Mouse (Mus musculus) brain, adult 2 months (tissue): Measurements from ENCODE around the gene Rab5a.
"Not testable (repeated sequence)": the region's sequence is repeated elsewhere in the genome, so short reads cannot be mapped to it uniquely, and the experiment has no call there.

ENCODE experiments used
- DNase-seq: peaks from one replicate; pipeline ENCODE4 v3.0.0; 2011; ENCODE audit warnings: low read depth, low spot score

The Rab5a gene

DNA sequence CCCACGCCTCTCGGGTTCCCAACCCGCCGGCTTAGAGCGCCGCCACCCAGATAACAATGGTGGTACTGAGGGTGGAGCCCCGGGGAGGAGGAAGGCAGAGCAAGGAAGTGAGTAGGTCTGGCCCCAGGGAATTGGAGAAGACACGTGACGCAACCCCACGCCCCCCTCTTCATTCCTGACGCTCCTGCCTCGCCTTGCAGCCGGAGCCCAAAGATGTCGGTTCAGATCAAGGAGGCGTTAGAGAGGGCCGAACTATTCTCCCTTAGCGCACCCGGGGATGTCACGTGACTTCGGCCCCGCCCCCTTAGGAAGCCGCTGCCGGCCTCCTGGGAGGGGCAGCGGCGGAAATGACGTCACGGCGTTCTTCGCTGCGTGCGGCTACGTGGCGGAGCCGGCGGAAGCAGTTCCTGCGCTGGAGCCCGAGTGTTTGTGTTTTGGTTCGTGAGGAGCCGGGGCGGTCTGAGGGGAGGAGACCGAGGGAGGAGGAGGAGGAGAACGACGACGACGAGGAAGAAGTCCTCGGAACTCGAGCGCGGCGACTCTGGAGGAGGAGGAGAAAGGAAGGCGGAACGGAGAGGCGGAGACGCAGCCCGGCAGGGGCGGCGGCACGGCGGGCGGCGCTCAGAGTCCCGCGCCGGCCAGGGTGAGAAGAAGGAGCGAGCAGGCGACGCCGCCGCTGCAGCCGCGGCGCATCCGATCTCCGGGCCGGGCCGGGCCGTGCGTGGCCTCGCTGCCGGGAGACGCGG is at the start of gene Rab5a:
Gene Rab5a (plus strand): TSS at position 377 of the 746 bp plus-strand sequence.
- DNase-seq: peak; percentile 99

DNA sequence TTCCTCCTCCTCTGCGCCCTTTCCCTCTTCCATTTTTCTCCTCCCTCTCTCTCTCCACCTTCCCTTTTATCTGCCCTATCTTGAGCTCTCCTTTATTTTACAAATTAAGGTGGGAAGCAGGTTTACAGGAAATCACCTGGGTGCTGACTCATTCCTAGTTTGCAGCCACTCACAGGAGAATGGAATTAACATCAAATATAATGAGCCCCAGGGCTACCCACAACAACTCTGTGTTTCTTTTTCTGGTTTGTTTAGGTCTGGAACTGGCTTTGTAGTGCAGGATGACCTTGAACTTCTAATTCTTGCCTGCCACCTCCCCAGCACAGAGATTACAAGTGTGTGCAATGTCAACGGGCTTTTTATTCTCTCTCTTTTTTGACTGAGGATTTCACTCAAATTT is 22.9 kb upstream of the Rab5a start:
- DNase-seq: no peak

DNA sequence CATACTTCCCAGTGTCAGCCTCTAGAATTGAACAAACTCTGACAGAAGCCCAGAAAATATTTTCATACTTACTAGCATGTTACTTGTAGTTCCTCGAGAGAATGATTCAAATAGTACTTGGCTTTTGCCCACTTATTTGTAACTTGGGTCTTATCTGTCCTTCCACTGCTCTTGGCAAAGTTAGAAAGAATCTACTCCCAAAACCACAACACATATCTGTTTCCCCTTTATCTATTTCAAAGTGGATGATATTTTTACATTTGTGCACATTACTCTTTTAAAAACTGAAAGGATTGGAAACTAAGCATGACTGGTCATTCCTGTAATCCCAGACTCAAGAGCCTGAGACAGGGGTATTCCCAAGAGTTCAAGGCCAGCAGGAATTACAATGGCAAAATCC is 22.3 kb upstream of the Rab5a start:
- no peak for DNase-seq

DNA sequence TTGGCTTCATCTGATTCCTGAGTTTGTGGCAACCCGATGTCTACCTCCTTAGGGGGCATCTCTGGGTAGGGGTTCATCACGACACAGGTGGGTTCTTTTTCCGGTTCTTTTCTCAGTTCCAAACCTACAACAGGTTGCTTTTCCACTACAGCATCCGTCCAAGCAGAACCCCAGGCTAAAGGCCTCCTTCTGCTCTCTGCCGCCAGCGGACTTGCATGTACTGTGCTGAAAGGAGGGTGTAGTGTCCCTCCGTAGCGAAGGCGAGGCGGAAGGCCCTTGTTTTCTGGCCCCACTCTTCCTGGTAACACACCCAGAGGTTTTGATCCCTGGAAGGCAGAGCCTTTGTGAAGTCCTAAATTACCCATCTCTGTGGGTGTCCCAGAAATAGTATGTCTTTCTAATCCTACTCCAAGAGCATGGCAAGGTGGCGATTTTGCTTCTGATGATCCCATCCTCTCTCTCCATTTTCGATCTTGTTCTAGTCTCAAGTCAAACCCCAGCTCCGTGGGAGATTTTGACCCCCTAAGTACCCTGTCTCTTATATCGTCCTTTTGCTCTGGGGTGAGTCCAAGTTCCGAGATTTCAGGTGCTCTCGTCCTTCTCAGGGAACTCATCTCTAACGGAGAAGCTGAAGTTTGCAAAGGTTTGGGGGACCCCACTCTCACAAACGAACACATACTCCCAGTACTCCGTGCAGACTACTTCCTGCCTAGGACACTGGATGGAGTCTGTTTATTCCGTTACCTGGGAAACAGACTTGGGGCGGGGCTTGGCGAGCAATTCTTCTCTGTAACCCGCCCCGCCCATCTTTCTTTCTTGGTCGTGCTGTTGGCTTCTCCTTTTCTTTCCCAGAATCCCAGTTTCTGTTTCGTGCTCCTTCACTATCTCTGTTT is 16.2 kb upstream of the Rab5a start, which contains the start of gene Efhb:
Gene Efhb (minus strand): TSS at position 719 of the 893 bp plus-strand sequence.
- peak; percentile 73 for DNase-seq

DNA sequence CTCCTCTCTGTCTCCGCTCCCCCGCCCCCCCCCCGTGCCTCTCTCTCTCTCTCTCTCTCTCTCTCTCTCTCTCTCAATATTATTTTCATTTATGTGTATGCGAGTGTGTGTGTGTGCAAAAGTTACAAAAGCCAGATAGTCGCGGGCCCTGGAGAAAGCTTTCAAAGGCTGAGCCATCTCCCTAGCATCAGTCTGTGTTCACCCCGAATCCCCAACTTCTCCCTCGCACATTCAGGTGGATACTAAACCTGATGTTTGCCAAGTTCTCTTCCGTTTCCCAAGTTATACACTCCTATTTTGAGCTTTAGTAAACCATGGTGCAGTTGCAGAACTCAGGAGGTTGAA is 15.6 kb upstream of the Rab5a start:
- DNase-seq: no peak

DNA sequence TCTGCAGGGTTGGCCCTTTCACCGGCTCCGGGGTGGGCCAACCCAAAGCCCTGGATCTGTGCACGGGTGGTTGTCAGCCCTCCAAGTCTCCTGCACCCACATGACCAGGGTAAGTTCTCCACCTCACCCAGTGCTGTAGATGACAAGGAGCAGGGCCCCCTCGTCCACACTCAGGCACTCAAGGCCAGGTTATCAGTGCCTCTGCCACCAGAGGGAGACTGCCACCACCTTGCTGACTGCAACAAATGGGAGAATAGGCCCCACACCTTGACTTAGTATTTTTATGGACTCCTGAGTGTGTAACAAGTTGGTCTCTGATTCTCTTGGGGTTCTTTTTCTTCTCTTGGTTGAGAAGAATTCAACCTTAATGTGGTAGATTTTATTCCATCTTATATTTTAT is 13.5 kb upstream of the Rab5a start:
- DNase-seq: no peak

DNA sequence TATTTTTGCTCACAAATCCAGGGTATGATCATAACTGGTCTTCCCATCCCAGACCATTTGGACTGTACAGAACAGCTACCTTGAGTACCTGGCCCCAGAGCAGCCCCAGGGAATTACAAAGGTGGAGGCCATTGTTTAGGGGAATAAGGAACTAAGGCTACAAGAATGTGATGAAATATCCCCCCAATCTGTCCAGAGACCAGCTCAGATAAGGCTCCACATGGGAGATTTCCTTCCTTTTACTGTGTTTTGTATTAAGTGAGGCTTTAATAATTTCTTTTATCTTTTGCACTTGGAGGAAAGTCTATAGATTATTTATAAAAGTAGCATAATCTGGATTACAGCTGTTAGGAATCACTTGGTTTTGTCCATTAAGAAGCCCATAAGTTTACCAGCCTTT is 10.3 kb upstream of the Rab5a start:
- DNase-seq: no peak

DNA sequence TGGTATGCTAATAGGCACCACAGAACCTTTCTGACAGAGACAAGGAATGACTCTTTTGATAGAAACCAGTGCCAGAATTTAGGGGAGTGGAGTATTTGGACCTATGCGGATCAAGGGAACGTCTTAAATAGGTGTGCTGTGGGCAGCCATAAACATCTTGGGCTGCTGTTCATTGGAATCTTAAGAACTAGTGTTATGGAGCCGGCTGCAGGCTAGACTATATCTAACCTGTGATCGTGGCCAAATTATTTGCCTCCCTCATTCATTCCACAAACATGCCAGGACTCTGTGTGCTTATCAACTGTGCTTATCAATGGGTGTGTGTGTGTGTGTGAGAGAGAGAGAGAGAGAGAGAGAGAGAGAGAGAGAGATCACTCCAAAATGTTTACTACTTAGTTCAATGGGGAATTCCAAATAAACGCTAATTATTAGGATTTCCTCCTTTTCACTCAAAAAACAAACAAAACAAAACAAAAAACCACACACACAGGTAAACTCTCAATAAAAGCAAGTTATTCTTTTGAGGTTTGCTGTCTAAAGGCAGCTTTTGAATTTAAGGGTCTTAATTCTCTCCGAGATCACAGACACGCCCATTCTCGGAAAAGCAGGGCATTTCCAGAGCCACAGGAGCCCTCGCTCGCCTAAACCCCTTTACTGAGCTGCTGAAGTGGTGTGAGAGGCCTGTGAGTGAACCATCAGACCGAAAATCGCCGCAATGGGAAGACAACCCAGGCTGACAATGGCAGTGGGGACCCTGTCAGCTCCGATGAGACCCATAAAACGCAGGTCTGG is 772 bp upstream of the Rab5a start:
- DNase-seq: no peak

DNA sequence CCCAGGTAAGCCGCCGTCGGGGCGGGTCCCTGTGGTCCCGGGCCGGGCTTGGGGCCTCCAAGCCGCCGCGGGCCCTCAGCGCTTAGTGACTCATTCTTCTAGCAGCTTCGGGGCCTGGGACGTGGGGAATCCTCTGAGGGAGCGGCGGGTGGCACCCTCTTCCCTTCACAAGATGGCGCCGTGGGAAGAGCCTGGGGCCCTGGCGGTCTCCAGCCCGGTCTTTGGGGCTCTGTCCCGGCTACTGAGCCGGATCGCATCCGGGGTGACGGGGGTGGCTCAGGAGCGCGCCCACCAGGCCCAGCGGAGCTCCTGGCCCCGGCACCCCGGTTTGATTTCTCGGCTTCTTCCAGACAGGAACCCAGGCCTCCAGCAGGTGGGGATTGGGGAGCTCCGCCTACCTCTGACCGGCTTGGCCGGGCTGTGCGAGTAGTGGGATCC is 589 bp downstream of the Rab5a start:
- peak; percentile 66 for DNase-seq

DNA sequence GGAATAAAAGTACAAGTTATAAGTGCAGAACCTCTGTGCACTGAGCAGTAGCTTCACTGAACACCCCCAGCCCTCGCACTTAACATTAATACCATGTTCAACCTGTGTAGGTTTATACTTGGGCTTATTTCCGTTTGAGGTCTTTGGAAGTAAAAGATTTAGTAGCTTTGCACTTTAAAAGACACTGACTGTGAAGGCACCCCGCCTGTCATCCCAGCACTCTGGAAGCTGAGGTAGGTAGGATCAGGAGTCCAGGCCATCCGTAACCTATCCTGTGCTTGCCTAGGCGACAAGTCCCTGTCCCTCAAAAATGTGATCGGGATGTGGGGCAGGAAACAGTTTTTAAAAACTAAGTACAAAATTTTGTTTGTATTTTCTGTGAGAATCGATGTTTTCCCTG is 1.4 kb downstream of the Rab5a start:
- DNase-seq: no peak

DNA sequence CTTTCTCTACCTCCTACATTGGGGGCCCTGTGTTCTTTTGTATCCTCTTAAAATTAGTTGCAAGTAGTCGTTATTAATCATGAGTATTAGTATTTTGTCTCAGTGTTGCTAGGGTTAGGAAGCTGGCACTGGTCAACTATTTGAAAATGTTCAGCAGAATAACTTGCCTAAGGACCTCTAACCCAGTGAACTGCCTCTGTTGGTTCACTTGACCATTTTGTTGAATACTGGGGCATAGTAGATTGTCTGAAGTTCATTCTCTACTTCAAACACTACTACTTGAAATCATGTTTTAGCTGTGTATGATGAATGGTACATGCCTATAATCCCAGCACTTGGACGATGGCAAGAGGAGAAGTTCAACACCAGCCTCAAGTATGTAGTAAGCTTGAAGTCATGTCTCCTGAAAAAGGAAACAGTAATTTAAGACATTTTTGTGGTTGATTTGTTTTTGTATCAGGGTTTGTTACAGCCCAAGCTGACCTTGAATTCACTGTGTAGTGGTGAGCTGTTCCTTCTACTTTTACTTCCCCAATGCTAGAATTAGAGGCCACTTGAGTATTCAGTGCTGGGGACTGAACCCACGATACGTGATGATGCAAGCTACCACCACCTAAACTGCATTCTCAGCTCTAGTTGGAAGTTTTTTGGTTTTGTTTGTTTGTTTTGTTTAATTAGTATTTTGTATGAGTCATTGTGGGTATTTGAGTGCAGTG is 9.4 kb downstream of the Rab5a start:
- no peak for DNase-seq

DNA sequence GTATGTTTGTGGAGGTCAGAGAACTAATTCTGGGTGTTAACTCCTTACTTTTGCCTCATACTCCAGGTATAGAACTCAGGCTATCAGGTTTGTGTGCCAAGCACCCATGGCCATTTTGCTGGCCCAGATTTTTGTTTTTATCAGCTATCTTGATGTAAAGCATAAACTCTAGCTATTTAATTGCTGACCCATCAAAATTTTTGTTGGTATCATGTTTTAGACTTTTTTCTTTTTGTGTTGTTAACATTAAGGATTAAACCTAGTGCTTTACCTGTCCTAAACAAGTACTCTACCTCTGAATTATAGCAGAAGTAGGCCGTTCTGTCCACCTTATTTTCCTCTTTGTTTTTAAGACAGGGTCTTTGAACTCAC is 10.0 kb downstream of the Rab5a start:
- DNase-seq: no peak

DNA sequence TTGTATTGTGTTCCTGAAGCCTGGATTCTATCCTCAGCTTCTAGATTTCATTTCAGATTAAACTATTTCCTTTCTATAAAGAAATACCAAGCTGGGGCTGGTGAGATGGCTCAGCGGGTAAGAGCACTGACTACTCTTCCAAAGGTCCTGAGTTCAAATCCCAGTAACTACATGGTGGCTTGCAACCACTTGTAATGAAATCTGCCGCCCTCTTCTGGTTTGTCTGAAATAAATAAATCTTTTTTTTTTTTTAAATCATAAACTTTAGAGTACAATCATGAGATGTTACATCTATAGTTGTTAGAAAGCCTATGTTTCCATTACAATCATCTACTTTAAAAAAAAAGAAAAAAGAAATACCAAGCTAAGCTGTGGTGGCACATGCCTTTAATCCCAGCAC is 23.9 kb downstream of the Rab5a start:
- no peak for DNase-seq

DNA sequence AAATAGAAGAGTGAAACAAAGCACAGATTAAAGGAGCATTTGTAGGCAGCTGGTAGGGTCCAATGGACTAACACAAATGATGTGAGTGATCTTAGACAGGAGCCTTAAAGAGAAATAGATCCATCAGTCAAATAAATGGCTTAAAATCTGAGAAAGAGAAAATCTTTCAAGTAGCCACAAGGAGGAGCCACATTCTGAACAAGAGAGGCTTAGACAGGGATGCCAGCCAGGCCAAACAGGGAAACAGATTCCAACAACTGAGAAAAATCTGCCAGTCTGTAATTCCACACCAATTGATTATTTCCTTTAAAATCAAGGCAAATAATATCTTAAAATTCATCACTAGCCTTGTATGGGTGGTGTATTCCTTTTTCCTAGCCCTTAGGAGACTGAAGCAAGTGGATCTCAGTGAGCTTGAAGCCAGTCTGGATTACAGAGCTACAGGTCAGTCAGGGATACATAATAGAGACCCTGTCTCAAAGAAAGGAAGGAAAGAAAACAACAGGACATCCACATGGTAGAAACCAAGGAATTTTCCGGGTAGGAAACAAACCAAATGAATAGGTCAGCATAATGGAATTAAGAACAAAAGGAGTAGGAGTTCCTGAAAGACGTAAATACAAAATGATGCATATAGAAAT is 33.4 kb downstream of the Rab5a start:
- peak; percentile 76 for DNase-seq

DNA sequence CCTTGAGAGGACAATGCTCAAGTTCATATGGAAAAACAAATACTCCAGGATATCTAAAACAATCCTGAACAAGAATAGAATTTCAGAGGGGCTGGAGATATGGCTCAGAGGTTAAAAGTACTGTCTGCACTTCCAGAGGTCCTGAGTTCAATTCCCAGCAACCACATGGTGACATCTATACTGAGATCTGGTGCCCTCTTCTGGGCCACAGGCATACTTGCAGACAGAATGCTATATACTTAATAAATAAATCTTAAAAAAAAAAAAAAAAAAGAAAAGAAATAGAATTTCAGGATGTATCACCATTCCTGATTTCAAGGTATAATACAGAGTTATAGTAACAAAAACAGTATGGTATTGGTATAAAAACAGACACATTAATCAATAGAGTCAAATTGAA is 40.3 kb downstream of the Rab5a start:
- no peak for DNase-seq

DNA sequence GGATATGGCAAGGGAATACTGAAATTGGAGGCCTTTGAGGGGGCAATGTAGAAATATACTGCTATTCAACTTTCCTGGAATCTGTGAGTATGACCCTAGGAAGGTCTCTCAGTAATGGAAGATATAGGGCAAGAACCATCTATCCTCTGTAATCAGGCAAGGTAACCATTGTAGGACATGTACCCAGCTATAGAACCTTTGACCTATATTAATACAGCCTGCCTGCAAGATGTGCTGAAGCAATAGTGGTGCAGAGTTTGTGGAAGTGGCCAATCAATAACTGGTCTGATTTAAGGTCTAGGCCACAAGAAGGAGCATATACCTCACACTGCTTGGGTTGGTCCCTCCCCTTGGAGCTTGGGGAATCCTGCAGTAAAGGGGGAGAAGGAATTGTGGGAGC is 41.5 kb downstream of the Rab5a start:
- DNase-seq: no peak

DNA sequence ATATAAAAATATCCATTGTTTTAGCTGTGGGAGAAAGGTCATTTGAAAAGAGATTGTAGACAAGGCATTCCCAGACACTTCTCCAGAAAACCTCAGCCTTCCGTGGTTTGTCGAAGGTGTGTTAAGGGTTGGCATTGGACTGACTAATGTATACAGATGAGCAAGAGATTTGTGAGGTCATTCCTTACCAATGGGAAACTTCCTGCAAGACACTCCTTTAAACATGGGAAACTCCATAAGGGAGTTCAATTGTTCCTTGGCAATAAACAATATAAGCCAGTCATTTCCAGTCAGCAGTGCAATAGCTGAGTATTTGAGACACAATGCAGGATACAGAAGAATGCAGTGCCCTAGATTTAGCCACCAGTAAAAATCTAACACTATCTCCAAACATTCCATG is 49.0 kb downstream of the Rab5a start:
- no peak for DNase-seq

DNA sequence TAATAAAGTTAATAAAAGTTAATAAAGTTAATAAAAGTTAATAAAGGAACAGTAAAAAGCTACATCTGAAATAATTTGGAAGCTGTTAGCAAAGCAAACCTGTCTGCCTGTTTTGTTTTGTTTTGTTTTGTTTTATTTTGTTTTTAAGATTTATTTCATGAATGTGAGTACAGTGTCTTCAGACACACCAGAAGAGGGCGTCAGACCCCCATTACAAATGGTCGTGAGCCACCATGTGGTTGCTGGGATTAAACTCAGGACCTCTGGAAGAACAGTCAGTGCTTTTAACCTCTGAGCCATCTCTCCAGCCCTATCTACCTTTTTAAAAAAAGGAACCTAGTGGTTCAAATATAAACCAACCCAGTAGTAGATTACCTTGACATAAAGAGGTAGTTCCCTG is 52.1 kb downstream of the Rab5a start:
- DNase-seq: peak; percentile 29

DNA sequence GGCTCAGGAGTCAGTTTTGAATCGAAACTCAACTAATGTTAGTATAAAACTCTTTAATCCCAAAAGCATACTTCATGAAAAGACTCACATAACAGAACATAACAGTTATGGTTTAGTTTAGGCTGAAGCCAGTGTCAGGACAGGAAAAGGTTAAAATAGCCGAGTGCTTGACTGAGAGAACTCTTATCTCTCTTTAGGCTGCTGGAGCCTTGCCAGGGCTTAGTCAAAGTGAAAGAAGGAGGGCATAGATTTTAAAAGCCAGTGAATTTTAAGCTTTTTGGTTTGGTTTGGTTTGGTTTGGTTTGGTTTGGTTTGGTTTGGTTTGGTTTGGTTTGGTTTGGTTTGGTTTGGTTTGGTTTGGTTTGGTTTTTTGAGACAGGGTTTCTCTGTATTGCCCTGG is 53.4 kb downstream of the Rab5a start:
- no peak for DNase-seq

DNA sequence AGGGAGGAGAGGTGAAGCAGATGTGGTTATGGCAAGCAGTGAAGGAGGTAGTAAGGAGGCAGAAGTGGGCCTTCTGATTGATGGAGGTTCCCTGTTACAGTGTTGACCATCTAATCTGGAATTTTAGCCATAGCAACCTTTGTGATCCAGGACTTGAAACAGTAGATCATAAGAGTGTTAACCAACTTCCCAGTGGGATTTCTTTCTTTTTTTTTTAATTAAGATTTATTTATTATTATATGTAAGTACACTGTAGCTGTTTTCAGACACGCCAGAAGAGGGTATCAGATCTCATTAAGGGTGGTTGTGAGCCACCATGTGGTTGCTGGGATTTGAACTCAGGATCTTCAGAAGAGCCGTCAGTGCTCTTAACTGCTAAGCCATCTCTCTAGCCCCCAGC is 60.3 kb downstream of the Rab5a start, which contains the start of gene Pp2d1:
Gene Pp2d1 (minus strand): TSS at position 101 of the 400 bp plus-strand sequence.
- DNase-seq: not testable (repeated sequence)

DNA sequence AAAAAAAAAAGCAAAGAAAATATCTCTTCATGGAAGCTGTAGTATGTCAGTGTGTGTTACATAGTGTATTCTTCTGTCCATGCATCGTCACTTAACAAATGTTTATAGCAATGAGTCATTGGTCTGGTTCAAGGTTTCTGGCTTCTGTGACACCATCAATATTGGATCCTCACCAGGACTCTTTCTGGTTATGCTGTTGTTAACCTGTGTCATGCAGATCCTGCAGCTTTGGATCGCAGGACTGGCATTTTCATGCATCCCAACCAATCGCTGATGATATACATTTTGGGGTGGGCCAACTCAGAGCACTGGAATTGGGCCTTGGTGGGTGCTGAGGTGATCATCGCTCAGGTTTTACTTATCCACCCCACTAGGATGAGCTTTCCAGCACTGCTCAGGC is 63.5 kb downstream of the Rab5a start:
- no peak for DNase-seq
